Mouse (Mus musculus) bone marrow, adult 2 months (tissue): ENCODE data around the gene Ptprm. TPM values are rescaled to one million over a fixed set of nuclear protein-coding genes. Genes with fewer than 3 reads are reported as not detected.
A peak's percentile ranks its signal among the peaks of the same experiment; 100 is the strongest.

Experiments
- H3K27ac ChIP-seq: fragments of 200-500 bp; 2 replicates; pipeline ENCODE4 v1.5.1; 2012; ENCODE audit warnings: low read depth, mild to moderate bottlenecking, control low read depth, inconsistent platforms, low read length; ENCODE audit not compliant: control insufficient read depth, poor library complexity, insufficient read depth
- H3K4me1 ChIP-seq: fragments of 200-500 bp; 2 replicates; pipeline ENCODE4 v1.6.1; 2011; ENCODE audit warnings: low read length; ENCODE audit not compliant: control insufficient read depth, insufficient read depth
- H3K4me3 ChIP-seq: fragments of 200-500 bp; replicated peaks from 2 replicates; pipeline ENCODE3; 2011; ENCODE audit warnings: mild to moderate bottlenecking, low read depth, low read length, control low read depth; ENCODE audit not compliant: control insufficient read depth
- CTCF ChIP-seq: fragments of 200-500 bp; IDR thresholded peaks from 2 replicates; pipeline ENCODE4 v1.5.1; 2011; ENCODE audit warnings: low read length, control low read depth; ENCODE audit not compliant: control insufficient read depth, insufficient read depth
- POLR2A ChIP-seq: fragments of 200-500 bp; IDR thresholded peaks from 2 replicates; pipeline ENCODE4 v1.6.1; 2011; ENCODE audit warnings: low read depth, mild to moderate bottlenecking, control low read depth, low read length, borderline replicate concordance; ENCODE audit not compliant: control insufficient read depth
- WGBS: fragments of 180-500 bp; shearing (Covaris S2); methylation state at CpG from one replicate; pipeline ENCODE4 v1.1.7; 2018; 5-methylcytosine and 5-hydroxymethylcytosine counted together
- polyA plus RNA-seq: library from polyadenylated mRNA; stranded (reverse); fragments of >200 nt; gene quantifications from 2 replicates; pipeline ENCODE4 v1.2.4, GENCODE M21; 2011; ENCODE audit warnings: low replicate concordance; ENCODE audit not compliant: missing spikeins, insufficient read depth, insufficient read length

The Ptprm gene
- 1.4 and 4.0 TPM in 2 replicates for polyA plus RNA-seq

- TF ChIP-seq CTCF (peak; percentile 21; the same call in 1 of the 2 replicates), POLR2A (no peak)
- under 1% methylated on average over 72 of the region's 73 CpGs for WGBS
- Histone ChIP-seq H3K4me3 (peak within 1 kb of the TSS; percentile 36), H3K4me1 (no peaks in the 10 kb centered on the region), H3K27ac (peak within 1 kb of the TSS; percentile 65; the same call in 1 of the 2 replicates)
These were observed at the start of gene Ptprm for GRCm38 (mm10) chr17:67354451-67355011. TSS of gene Ptprm (minus strand) at chr17:67354457.

DNA sequence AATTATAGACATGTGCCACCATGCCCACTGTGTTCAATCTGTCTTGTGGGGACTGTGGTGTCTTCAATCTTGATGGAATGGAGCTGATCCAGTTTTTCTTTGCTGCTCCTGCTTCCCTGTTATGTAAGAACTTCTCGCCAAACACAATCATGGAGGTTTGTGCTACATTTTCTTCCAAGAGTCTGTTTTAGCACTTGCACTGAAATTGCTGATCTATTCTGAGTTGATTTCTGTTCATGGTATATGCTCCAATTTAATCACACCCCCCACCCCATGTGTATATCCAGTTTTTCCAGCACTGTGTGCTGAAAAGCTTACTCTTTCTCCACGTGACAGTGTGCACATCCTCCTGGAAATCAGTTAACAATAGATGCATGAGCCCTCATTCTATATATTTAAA, 41.9 kb upstream of the Ptprm start:
- 78% methylated on average over 2 of the region's 2 CpGs for WGBS
- Histone ChIP-seq H3K4me3 (no peak overlapping the region), H3K27ac (no peak overlapping the region), H3K4me1 (no peaks in the 10 kb centered on the region)
- TF ChIP-seq CTCF (no peak), POLR2A (no peak)

GRCm38 (mm10) chr17:67390851-67391250, 36.6 kb upstream of the Ptprm start:
- no peak for TF ChIP-seq POLR2A
- TF ChIP-seq CTCF = no peak
- Histone ChIP-seq H3K27ac (no peak overlapping the region), H3K4me3 (no peak overlapping the region), H3K4me1 (no peaks in the 10 kb centered on the region)
- 62% methylated on average over 5 of the region's 5 CpGs for WGBS

DNA sequence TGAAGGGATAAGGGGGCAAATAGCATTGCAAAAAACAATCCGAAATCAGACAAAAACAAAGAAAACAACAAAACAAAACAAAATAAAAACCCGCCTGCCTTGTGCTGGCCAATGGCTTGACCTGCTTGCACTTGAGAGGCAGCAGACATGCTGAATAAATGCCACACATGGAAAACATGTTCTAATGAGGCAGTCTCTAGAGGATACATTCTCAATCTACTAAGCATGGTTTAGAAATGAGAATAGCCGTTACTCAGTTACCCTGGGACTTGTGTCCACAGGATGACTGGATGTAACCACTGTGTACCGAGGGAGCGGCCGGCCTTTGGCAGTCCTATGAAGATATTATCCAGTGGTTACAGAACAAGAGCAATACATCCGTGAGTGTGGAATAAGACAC, 33.9 kb upstream of the Ptprm start:
- WGBS = 83% methylated on average over 7 of the region's 7 CpGs
- TF ChIP-seq CTCF = no peak
- no peak for TF ChIP-seq POLR2A
- Histone ChIP-seq H3K4me1 (no peaks in the 10 kb centered on the region), H3K4me3 (no peak overlapping the region), H3K27ac (no peak overlapping the region)

GRCm38 (mm10) chr17:67385286-67385685, 31.0 kb upstream of the Ptprm start:
- Histone ChIP-seq H3K4me3 (no peak overlapping the region), H3K4me1 (no peaks in the 10 kb centered on the region), H3K27ac (no peak overlapping the region)
- 75% methylated on average over 6 of the region's 6 CpGs for WGBS
- no peak for TF ChIP-seq CTCF
- TF ChIP-seq POLR2A = no peak

GRCm38 (mm10) chr17:67383635-67384034, 29.4 kb upstream of the Ptprm start:
- WGBS = 86% methylated on average over 1 of the region's 1 CpGs

GRCm38 (mm10) chr17:67381618-67382017, 27.4 kb upstream of the Ptprm start:
- no peak for TF ChIP-seq POLR2A
- no peak for TF ChIP-seq CTCF
- Histone ChIP-seq H3K4me1 (no peaks in the 10 kb centered on the region), H3K27ac (no peak overlapping the region), H3K4me3 (no peak overlapping the region)
- WGBS = 24% methylated on average over 5 of the region's 5 CpGs

More at GRCm38 (mm10) chr17:67383635-67384034, 29.4 kb upstream of the Ptprm start:
- TF ChIP-seq CTCF = no peak
- TF ChIP-seq POLR2A = no peak
- H3K27ac ChIP-seq = no peak overlapping the region
- H3K4me1 ChIP-seq = no peaks in the 10 kb centered on the region
- no peak overlapping the region for H3K4me3 ChIP-seq

DNA sequence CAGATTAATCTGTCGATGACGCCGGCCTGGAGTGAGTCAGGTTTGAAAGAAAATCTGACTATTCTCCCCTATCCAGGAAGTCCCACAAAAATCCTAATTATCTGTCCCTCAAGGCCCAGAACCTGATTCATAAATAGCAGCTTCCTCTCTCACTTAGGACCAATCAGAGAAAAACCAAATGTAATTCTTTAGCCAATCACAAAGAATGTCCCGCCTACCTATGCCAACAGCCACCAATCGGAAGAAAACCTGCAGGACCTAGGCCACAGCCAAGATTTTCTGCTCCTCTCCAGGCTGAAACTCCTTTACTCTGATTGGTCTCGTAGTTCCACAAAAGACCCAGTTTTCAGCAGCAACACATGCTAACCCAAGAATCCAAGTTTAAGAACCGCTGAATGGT, 13.6 kb upstream of the Ptprm start:
- Histone ChIP-seq H3K27ac (no peak overlapping the region), H3K4me3 (no peak overlapping the region), H3K4me1 (no peaks in the 10 kb centered on the region)
- 90% methylated on average over 7 of the region's 7 CpGs for WGBS
- TF ChIP-seq CTCF (no peak), POLR2A (no peak)

DNA sequence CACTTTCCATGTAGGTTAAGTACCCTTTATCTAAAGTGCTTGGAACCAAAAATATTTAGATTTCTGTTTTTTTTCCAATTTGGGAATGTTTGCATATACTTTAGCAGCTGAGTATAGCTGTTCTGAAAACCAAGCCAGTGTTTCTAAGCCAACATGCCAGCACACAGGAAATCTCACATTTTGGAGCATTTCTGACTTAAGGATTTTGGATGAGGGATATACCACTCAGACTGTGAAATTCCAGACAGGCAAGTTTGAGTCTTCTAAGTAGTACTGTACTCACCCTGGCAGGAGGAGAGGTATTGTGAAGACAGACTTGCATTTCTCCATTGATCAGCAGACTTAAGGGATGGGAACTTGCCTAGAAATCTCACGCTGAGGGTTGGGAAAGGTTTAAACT, 10.2 kb upstream of the Ptprm start:
- WGBS = 79% methylated on average over 1 of the region's 1 CpGs
- H3K27ac ChIP-seq = no peak overlapping the region
- TF ChIP-seq CTCF (no peak), POLR2A (no peak)
- no peaks in the 10 kb centered on the region for H3K4me1 ChIP-seq
- H3K4me3 ChIP-seq = no peak overlapping the region
